Mouse (Mus musculus): Measurements from ENCODE around the gene Crkl. TPM values are rescaled to one million over a fixed set of nuclear protein-coding genes. Genes with fewer than 3 reads are reported as not detected.

The Crkl gene
- total RNA-seq (2023) = 45.7 and 53.5 TPM in 2 replicates

GRCm38 (mm10) chr16:17451541-17452372 is at the start of gene Crkl:
TSS of gene Crkl (plus strand) at chr16:17451987.

GRCm38 (mm10) chr16:17405736-17406443 is 45.9 kb upstream of the Crkl start, which contains the start of the genes Snap29 and Pi4ka:
TSS of gene Snap29 (plus strand) at chr16:17405986.
TSS of gene Pi4ka (minus strand) at chr16:17406314.

GRCm38 (mm10) chr16:17489469-17490111 is 37.8 kb downstream of the Crkl start, which contains the start of gene Aifm3:
TSS of gene Aifm3 (plus strand) at chr16:17489611.

GRCm38 (mm10) chr16:17508546-17509239 is 56.9 kb downstream of the Crkl start, which contains the start of gene Lztr1:
TSS of gene Lztr1 (plus strand) at chr16:17508688.

GRCm38 (mm10) chr16:17530640-17531288 is 79.0 kb downstream of the Crkl start, which contains the start of gene Thap7:
TSS of gene Thap7 (minus strand) at chr16:17531136.

Other genes starting within 250 kb of the Crkl start
- 141 and 143 TPM in 2 replicates for gene Ube2l3, start 249.3 kb upstream of the Crkl start, total RNA-seq (2023)
- gene Rimbp3, start 243.4 kb upstream of the Crkl start, total RNA-seq (2023) = 0.41 TPM in 1 of 2 replicates, not detected in the other
- 1.9 and 3.3 TPM in 2 replicates for gene Hic2, start 218.4 kb upstream of the Crkl start, total RNA-seq (2023)
- gene Tmem191c, start 175.9 kb upstream of the Crkl start, total RNA-seq (2023) = 2.8 and 2.9 TPM in 2 replicates
- not detected in 2 replicates for gene Serpind1, start 120.6 kb upstream of the Crkl start, total RNA-seq (2023)
- 16.2 and 17.0 TPM in 2 replicates for gene Snap29, start 46.0 kb upstream of the Crkl start, total RNA-seq (2023)
- 37.3 and 49.3 TPM in 2 replicates for gene Pi4ka, start 45.7 kb upstream of the Crkl start, total RNA-seq (2023)
- not detected in 2 replicates for gene Aifm3, start 37.6 kb downstream of the Crkl start, total RNA-seq (2023)
- gene Lztr1, start 56.7 kb downstream of the Crkl start, total RNA-seq (2023) = 20.2 and 22.6 TPM in 2 replicates
- gene Thap7, start 79.1 kb downstream of the Crkl start, total RNA-seq (2023) = 13.3 and 19.2 TPM in 2 replicates
- not detected in 2 replicates for gene Lrrc74b, start 109.3 kb downstream of the Crkl start, total RNA-seq (2023)
- not detected in 2 replicates for gene P2rx6, start 109.9 kb downstream of the Crkl start, total RNA-seq (2023)
- gene Slc7a4, start 131.2 kb downstream of the Crkl start, total RNA-seq (2023) = 0.28 TPM in 1 of 2 replicates, not detected in the other
- gene Smpd4, start 167.4 kb downstream of the Crkl start, total RNA-seq (2023) = 28.0 and 32.6 TPM in 2 replicates
- not detected in 2 replicates for gene Ccdc74a, start 194.5 kb downstream of the Crkl start, total RNA-seq (2023)

Data from neutrophil, adult 65 days (primary cell).